Mouse (Mus musculus) limb, embryonic 15.5 days (tissue): Measurements from ENCODE around the gene Tmem132b. TPM values are rescaled to one million over a fixed set of nuclear protein-coding genes. Genes with fewer than 3 reads are reported as not detected.
A peak's percentile ranks its signal among the peaks of the same experiment; 100 is the strongest.

ENCODE experiments used
- ATAC-seq: fragments of 200-750 bp; cut with Nextera tagmentation; 2 replicates; pipeline ENCODE4 v1.8.0; 2017; ENCODE audit warnings: low read depth, moderate TSS enrichment; ENCODE audit not compliant: insufficient number of reproducible peaks, low FRiP score, low TSS enrichment
- H3K27ac ChIP-seq: fragments of 300-500 bp; sonication (generic); 2 replicates; pipeline ENCODE4 v1.5.1; 2015; ENCODE audit warnings: moderate library complexity, mild to moderate bottlenecking, inconsistent platforms
- H3K27me3 ChIP-seq: fragments of 300-500 bp; sonication (generic); 2 replicates; pipeline ENCODE4 v1.6.1; 2015; ENCODE audit warnings: inconsistent platforms
- H3K36me3 ChIP-seq: fragments of 300-500 bp; sonication (generic); 2 replicates; pipeline ENCODE4 v1.6.1; 2015; ENCODE audit warnings: inconsistent platforms
- H3K4me1 ChIP-seq: fragments of 300-500 bp; sonication (generic); 2 replicates; pipeline ENCODE4 v1.6.1; 2015; ENCODE audit warnings: inconsistent platforms
- H3K4me2 ChIP-seq: fragments of 300-500 bp; sonication (generic); 2 replicates; pipeline ENCODE4 v1.6.1; 2015; ENCODE audit warnings: mild to moderate bottlenecking, inconsistent platforms
- H3K4me3 ChIP-seq: fragments of 300-500 bp; sonication (generic); 2 replicates; pipeline ENCODE4 v1.5.1; 2015; ENCODE audit warnings: mild to moderate bottlenecking, inconsistent platforms
- H3K9ac ChIP-seq: fragments of 300-500 bp; sonication (generic); 2 replicates; pipeline ENCODE4 v1.6.1; 2015; ENCODE audit warnings: inconsistent platforms
- H3K9me3 ChIP-seq: fragments of 300-500 bp; sonication (generic); 2 replicates; pipeline ENCODE4 v1.6.1; 2016; ENCODE audit warnings: inconsistent platforms
- WGBS: fragments of 180-500 bp; shearing (Covaris S2); methylation state at CpG from one replicate; pipeline ENCODE4 v1.1.7; 2015; 5-methylcytosine and 5-hydroxymethylcytosine counted together
- polyA plus RNA-seq: library from polyadenylated mRNA; unstranded; fragments of >200 nt; fragmentation: Nextera tagmentation; extraction: Ambion mirVana; gene quantifications from 2 replicates; pipeline ENCODE4 v1.2.1, GENCODE M21; 2015

The Tmem132b gene
- polyA plus RNA-seq, 1 experiment from 2014 or later, result 0.31 TPM

GRCm38 (mm10) chr5:125546293-125546692 lies 14.7 kb downstream of the Tmem132b start:
- H3K27ac ChIP-seq, result no peak overlapping the region
- H3K4me2 ChIP-seq, result 0 out of 2 replicates have a peak overlapping the region, but pooled peaks have one; percentile 8
- no peaks in the 10 kb centered on the region for H3K4me1 ChIP-seq
- H3K9ac ChIP-seq, result no peak overlapping the region
- H3K36me3 ChIP-seq, result no peaks in the 10 kb centered on the region
- H3K9me3 ChIP-seq, result no peaks in the 10 kb centered on the region
- no peak overlapping the region for H3K4me3 ChIP-seq
- ATAC-seq, result no peak
- 27% methylated on average over 13 of the region's 13 CpGs for WGBS
- peaks cover 20% of the 10 kb centered on the region for H3K27me3 ChIP-seq

DNA sequence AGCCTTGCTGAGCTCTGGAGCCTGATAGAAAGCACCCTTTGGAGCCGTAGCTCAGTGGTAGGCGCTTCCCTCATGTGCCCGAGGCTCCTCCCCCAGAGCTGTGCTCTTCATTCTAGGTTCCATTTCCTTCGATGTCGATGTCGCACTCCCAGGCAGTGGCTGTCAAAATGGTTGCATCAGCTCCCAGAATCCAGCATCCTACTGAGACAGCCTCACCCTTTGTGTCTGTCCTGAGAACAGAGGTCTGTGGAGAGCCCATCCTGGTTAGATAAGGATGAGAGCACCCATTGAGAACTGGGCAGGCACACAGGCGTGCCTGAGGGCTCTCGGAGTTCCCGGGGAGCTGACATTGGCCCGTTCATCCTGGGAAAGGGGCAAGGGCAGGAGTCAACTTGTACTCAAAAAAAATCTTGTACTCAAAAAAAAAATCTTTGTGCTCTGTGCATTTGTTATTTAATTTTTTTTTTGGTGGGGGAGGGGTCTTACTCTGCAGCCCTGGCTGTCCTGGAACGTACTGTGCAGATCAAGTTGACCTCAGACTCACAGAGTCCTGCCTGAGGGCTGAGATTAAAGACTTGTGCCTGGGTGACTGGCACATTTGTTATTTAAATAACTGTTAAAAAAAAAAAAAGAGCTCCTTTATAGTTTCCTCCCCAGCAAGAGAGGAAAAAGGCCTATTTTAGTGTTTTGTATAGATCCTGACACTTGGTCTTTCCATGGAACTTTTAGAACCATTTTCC lies 18.3 kb downstream of the Tmem132b start:
- no peaks in the 10 kb centered on the region for H3K36me3 ChIP-seq
- H3K27ac ChIP-seq, result no peak overlapping the region
- no peaks in the 10 kb centered on the region for H3K9me3 ChIP-seq
- H3K4me2 ChIP-seq, result no peak overlapping the region
- 33% methylated on average over 11 of the region's 11 CpGs for WGBS
- H3K4me3 ChIP-seq, result no peak overlapping the region
- no peak for ATAC-seq
- no peaks in the 10 kb centered on the region for H3K4me1 ChIP-seq
- H3K27me3 ChIP-seq, result peaks cover 20% of the 10 kb centered on the region
- H3K9ac ChIP-seq, result no peak overlapping the region

DNA sequence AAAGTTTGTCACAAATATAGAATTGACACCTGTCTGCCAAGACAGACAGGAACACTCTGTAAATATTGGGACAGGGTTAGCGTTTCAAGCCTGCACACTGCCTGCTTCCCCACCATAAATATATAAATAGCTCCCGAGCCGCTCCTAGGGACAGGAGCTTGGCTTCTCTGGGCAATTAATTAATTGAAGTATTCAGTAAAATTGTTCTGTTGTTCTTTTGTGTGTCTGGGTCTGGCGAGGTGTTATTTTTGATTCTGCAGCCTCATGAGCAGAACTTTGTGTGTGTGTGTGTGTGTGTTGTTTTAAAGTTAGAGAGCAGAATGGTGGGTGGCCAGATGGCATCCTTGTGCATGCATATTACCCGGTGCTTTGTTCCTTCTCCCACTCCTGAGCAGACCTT lies 24.2 kb downstream of the Tmem132b start:
- Histone ChIP-seq H3K36me3 (no peaks in the 10 kb centered on the region), H3K9me3 (no peaks in the 10 kb centered on the region), H3K4me2 (no peak overlapping the region), H3K27ac (no peak overlapping the region), H3K4me1 (no peaks in the 10 kb centered on the region), H3K4me3 (no peak overlapping the region), H3K9ac (no peak overlapping the region), H3K27me3 (no peaks in the 10 kb centered on the region)
- WGBS, result 62% methylated on average over 5 of the region's 5 CpGs
- no peak for ATAC-seq

DNA sequence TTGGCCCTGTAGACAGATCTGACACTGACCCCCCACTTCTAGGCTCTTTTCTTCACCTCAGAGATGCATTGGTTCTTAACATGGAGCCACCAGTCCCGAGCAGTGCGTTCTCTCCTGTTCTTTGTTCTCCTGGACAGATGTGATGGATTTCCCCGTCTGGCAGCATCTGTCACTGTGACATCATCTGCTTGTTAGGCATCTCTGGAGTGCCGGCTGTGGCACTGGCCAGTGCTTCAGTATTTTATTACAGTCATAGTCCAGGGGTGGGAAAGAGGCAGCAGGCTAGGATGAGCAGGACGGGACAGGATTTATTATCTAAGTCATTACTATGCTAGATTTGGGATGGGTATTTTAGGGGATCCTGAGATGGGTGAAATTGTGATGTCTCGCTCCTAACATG lies 31.9 kb downstream of the Tmem132b start:
- H3K4me2 ChIP-seq, result no peak overlapping the region
- WGBS, result 32% methylated on average over 6 of the region's 6 CpGs
- no peak for ATAC-seq
- no peak overlapping the region for H3K27ac ChIP-seq
- no peaks in the 10 kb centered on the region for H3K27me3 ChIP-seq
- no peaks in the 10 kb centered on the region for H3K4me1 ChIP-seq
- no peaks in the 10 kb centered on the region for H3K36me3 ChIP-seq
- no peak overlapping the region for H3K4me3 ChIP-seq
- no peaks in the 10 kb centered on the region for H3K9me3 ChIP-seq
- H3K9ac ChIP-seq, result no peak overlapping the region

DNA sequence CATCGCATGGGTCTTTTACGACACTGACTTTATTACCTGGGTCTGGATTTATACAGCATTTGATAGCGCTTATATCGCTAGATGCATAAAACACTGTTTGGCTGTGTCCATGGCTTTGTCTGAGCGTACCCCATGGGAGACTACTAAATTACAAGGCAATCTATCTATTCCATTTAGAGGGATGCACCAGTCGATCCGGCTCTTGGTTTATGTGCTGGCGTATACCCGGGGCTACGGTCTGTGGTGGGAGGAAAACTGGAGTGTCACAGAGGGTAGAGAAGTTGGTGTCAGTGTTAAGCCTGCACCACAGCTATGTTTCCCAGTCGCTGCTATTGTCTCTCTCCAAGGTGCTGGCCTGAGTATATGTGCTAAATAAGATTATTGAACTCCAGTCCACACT lies 34.2 kb downstream of the Tmem132b start:
- Histone ChIP-seq H3K9ac (no peak overlapping the region), H3K4me3 (no peak overlapping the region), H3K27me3 (no peaks in the 10 kb centered on the region), H3K36me3 (no peaks in the 10 kb centered on the region), H3K9me3 (no peaks in the 10 kb centered on the region), H3K4me2 (no peak overlapping the region), H3K27ac (no peak overlapping the region), H3K4me1 (no peaks in the 10 kb centered on the region)
- no peak for ATAC-seq
- WGBS, result 63% methylated on average over 11 of the region's 11 CpGs

GRCm38 (mm10) chr5:125568457-125568856 lies 36.9 kb downstream of the Tmem132b start:
- H3K27me3 ChIP-seq, result no peaks in the 10 kb centered on the region
- H3K4me2 ChIP-seq, result no peak overlapping the region
- H3K9ac ChIP-seq, result no peak overlapping the region
- no peaks in the 10 kb centered on the region for H3K9me3 ChIP-seq
- H3K4me3 ChIP-seq, result no peak overlapping the region
- no peaks in the 10 kb centered on the region for H3K4me1 ChIP-seq
- ATAC-seq, result no peak
- no peaks in the 10 kb centered on the region for H3K36me3 ChIP-seq
- no peak overlapping the region for H3K27ac ChIP-seq

DNA sequence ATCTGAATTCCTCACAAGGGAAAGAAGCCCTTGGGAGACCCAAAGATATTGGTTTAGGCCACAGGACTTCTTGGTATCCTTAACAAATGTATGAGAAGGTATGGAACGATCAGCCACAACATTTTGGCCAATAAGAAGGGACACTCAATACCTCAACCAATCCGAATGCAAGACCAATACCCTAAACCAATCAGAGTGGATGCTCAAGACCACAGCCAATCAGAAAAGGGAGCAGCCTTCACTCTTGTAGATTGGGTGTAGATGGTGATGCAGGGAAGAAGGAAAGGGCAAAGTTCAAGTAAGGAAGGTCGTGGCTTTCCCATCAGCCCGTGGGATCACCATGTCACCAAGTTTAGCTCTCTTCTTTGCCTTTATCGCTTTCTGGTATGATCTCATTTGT lies 40.4 kb downstream of the Tmem132b start:
- H3K4me3 ChIP-seq, result no peak overlapping the region
- H3K4me1 ChIP-seq, result no peaks in the 10 kb centered on the region; the same call in 1 of the 2 replicates
- H3K36me3 ChIP-seq, result no peaks in the 10 kb centered on the region
- H3K9ac ChIP-seq, result no peak overlapping the region
- H3K4me2 ChIP-seq, result no peak overlapping the region
- WGBS, result 86% methylated on average over 5 of the region's 5 CpGs
- H3K9me3 ChIP-seq, result no peaks in the 10 kb centered on the region
- H3K27me3 ChIP-seq, result no peaks in the 10 kb centered on the region
- no peak for ATAC-seq
- no peak overlapping the region for H3K27ac ChIP-seq

DNA sequence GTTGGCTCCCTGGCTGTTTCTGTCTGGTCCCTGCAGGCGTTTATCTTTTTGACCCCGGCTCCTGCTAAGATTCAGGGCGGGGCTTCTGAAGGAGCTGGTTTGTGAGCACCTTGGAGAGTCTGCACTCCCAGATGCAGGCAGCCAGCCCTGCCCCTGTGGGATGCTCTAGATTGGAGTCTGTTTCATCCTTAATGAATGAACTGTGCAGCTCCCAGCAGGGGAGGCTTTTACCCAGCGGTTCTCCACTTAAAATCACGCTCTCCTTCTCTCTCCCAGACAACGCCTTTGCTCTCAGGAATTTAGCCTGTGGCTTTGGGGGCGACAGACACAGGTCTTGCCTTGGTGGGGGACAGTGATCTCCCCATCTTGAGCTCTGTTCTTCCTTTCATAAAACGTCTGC lies 43.3 kb downstream of the Tmem132b start:
- Histone ChIP-seq H3K9me3 (no peaks in the 10 kb centered on the region), H3K27me3 (no peaks in the 10 kb centered on the region), H3K4me2 (no peak overlapping the region), H3K27ac (no peak overlapping the region), H3K4me3 (no peak overlapping the region), H3K9ac (no peak overlapping the region), H3K4me1 (no peaks in the 10 kb centered on the region; the same call in 1 of the 2 replicates), H3K36me3 (no peaks in the 10 kb centered on the region)
- WGBS, result 9% methylated on average over 8 of the region's 8 CpGs
- no peak for ATAC-seq

GRCm38 (mm10) chr5:125575866-125576265 lies 44.3 kb downstream of the Tmem132b start:
- Histone ChIP-seq H3K27ac (no peak overlapping the region), H3K4me1 (no peaks in the 10 kb centered on the region; the same call in 1 of the 2 replicates), H3K36me3 (no peaks in the 10 kb centered on the region), H3K4me2 (no peak overlapping the region), H3K4me3 (no peak overlapping the region), H3K9me3 (no peaks in the 10 kb centered on the region), H3K9ac (no peak overlapping the region), H3K27me3 (no peaks in the 10 kb centered on the region)
- WGBS, result 66% methylated on average over 2 of the region's 2 CpGs
- ATAC-seq, result no peak

DNA sequence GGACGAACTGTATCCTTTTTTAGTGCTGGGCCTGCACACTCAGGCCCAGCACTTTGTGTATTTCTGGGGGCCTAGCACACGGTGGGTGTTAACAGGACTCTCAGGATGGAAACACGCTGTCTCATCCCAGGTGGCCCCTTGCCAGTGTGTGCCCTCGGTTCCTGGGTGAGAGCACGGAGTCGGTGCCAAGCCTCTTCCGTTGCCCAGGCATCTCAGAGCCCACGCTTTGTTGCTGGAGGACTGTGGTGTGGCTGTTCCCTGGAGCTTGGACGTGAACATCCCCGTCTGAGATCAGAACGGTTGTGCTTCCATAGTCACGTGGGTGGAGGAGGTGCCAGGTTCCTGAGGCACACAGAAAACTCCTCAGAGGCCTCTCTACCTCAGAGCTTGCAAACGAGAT lies 47.1 kb downstream of the Tmem132b start:
- Histone ChIP-seq H3K36me3 (no peaks in the 10 kb centered on the region), H3K9ac (no peak overlapping the region), H3K9me3 (no peaks in the 10 kb centered on the region), H3K4me1 (no peaks in the 10 kb centered on the region; the same call in 1 of the 2 replicates), H3K27me3 (no peaks in the 10 kb centered on the region), H3K4me3 (no peak overlapping the region), H3K4me2 (no peak overlapping the region), H3K27ac (no peak overlapping the region)
- no peak for ATAC-seq
- 82% methylated on average over 13 of the region's 13 CpGs for WGBS

DNA sequence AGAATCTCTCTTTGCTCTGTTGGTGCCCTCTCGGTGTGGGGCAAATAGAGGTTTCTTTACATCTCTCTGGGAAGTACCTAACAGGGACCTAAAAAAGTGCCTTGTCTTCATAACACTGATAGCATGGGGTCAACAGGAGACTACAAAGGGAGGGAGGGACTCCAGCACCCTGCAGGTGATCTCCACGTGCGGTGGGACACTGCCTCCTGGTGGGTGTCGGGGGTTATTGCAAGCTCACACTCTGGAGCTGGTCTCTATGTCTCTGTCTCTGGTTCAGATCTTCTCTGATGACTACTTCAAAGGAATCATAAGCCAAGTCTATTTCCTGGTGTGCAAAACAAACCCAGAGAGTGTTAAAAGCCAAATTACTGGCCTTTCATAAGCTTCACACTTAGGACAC lies 47.6 kb downstream of the Tmem132b start:
- ATAC-seq, result no peak
- Histone ChIP-seq H3K9me3 (no peaks in the 10 kb centered on the region), H3K4me3 (no peak overlapping the region), H3K27me3 (no peaks in the 10 kb centered on the region), H3K4me1 (no peaks in the 10 kb centered on the region; the same call in 1 of the 2 replicates), H3K9ac (no peak overlapping the region), H3K4me2 (no peak overlapping the region), H3K36me3 (no peaks in the 10 kb centered on the region), H3K27ac (no peak overlapping the region)
- 44% methylated on average over 4 of the region's 4 CpGs for WGBS

DNA sequence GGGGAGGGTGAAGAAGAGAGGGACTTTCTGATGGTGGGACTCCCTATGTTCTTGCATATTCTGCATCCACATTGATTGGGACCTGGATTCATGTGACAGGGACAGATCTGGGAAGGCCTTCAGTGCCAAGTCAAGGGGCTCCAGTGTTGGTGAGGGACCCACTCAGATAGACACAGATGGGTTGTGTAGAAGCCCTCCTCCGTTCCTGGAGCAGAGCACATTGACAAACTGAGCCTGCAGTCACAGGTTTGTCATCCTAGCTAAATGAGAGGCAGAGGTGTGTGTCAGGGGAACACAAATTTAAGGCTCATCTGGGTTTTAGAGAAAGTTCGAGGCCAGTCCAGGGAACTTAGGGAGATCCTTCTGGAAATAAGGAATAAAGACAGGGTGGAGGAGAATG lies 51.7 kb downstream of the Tmem132b start:
- Histone ChIP-seq H3K36me3 (no peaks in the 10 kb centered on the region), H3K27me3 (no peaks in the 10 kb centered on the region), H3K4me1 (no peaks in the 10 kb centered on the region), H3K4me2 (no peak overlapping the region), H3K9ac (no peak overlapping the region), H3K4me3 (no peak overlapping the region), H3K27ac (no peak overlapping the region), H3K9me3 (no peaks in the 10 kb centered on the region)
- WGBS, result 79% methylated on average over 2 of the region's 2 CpGs
- ATAC-seq, result no peak

GRCm38 (mm10) chr5:125583836-125584235 lies 52.3 kb downstream of the Tmem132b start:
- no peaks in the 10 kb centered on the region for H3K9me3 ChIP-seq
- H3K27me3 ChIP-seq, result no peaks in the 10 kb centered on the region
- H3K4me2 ChIP-seq, result no peak overlapping the region
- H3K4me1 ChIP-seq, result 0 out of 2 replicates have a peak, but pooled peaks cover under 1% of the 10 kb centered on the region
- H3K36me3 ChIP-seq, result no peaks in the 10 kb centered on the region
- no peak overlapping the region for H3K9ac ChIP-seq
- WGBS, result 61% methylated on average over 8 of the region's 8 CpGs
- H3K27ac ChIP-seq, result no peak overlapping the region
- no peak for ATAC-seq
- no peak overlapping the region for H3K4me3 ChIP-seq
